Mouse (Mus musculus) T-helper 1 cell (primary cell): ENCODE measurements around the gene Tssk2.

Source experiments
- in situ Hi-C: fragments of 300-600 bp; cut with MboI, MseI; formaldehyde crosslinking; loops from one replicate; pipeline ENCODE4 v1.15.1; 2025; ENCODE audit warnings: high pct_unique_total_duplicates

Tssk2 gene

DNA sequence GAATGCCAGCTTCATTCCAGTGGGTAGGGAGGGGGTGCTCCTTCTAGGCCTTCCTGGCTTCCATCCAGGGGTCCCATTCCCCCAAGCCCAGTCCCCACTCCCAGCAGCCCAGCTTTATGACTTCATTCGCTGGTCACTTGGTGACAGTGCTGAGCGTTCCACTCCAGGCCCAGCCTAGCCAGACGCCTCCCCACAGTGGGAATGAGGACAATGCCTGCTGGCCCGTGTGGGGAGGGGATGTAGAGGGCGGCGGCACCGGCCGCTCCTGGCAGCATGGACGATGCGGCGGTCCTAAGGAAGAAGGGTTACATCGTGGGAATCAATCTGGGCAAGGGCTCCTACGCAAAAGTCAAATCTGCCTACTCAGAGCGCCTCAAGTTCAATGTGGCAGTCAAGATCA, at the start of gene Tssk2, which contains the start of gene Dgcr2:
Gene Tssk2 (plus strand): TSS at position 176 of the 400 bp plus-strand sequence.
Gene Dgcr2 (minus strand): TSS at position 101 of the 400 bp plus-strand sequence.
- in situ Hi-C loops, result loop anchor here (10.0 kb wide), 1 partner anchor 936 kb away; the partner anchor contains the start of genes 2510002D24Rik and Gm28539

GRCm38 (mm10) chr16:17848928-17849327, 49.5 kb upstream of the Tssk2 start:
- in situ Hi-C loops, result no loop called here

DNA sequence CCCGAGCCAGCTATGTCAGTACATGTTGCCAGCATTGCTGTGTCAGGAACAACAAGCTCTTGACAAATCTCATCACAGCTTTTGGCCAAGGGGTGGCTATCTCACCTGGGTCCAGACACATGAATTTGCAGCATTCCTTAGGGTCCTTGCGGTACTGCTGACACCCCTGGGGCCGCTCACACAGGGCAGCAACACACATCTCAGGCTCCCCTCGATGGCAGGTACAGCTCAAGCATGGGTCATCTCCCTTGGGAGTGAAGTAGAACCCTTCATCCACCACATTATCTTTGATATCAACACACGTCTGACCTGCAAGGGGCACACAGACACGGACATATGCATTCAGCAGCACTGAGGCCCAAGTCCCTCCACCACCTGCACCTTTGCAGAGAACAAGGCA, 49.0 kb upstream of the Tssk2 start:
- in situ Hi-C loops, result no loop called here

- in situ Hi-C loops, result no loop called here
Measured at GRCm38 (mm10) chr16:17851331-17851730, 47.1 kb upstream of the Tssk2 start.

DNA sequence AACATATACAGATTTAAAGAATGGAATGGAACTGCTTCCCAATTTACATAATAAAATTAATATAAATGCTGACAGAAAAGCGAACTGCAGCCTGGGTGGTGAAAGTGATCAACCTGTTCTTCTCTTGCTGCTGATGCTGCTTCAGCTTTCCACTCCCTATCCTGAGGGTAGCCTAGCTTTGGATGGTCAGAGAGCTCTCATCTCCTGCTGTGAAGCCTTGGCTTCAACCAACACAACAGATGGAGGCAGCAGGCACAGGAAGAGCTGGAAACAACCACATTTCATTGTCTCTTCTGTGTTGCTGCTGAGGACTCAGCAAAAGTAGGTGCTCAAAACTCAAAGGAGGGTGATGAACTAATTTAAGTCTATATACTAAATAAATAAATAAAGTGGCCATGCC, 46.6 kb upstream of the Tssk2 start:
- in situ Hi-C loops, result no loop called here

DNA sequence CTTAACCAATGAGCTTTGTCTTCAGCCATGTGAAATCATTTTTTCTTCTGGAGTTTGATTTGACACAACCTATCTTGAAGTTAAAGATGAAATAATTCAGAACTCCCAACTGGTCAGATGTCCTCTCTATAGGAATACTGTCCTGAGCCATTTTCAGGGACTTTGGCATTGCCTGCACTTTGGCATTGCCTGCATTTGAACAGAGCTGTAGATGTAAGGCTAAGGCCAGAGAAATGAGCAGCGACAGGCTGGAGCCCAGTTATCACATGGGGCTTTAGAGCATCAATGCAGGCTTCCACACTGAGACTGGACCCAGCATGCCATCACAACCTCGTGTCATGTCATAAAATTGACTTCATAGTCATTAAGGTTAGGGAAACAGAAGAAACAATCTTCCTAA, 45.2 kb upstream of the Tssk2 start:
- in situ Hi-C loops, result no loop called here

GRCm38 (mm10) chr16:17857157-17857556, 41.3 kb upstream of the Tssk2 start:
- in situ Hi-C loops, result no loop called here

DNA sequence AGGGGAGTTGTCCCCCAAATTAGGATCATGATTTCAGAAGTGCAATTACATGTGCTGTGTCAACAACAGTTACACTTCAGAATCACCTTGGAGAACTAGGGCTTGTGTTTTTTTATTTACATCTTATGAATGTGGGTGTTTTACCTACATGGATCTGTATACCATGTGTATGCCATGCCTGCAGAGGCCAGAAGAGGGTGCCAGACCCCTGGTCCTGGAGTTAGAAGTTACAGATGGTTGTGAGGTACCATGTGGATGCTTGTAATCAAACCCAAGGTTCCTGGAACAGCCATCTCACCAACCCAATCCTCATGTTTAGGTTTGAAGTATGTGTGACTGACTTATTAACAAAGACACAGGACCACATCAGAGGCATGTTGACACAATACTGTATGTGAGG, 39.8 kb upstream of the Tssk2 start:
- in situ Hi-C loops, result no loop called here

GRCm38 (mm10) chr16:17865293-17865692, 33.1 kb upstream of the Tssk2 start:
- in situ Hi-C loops, result no loop called here

DNA sequence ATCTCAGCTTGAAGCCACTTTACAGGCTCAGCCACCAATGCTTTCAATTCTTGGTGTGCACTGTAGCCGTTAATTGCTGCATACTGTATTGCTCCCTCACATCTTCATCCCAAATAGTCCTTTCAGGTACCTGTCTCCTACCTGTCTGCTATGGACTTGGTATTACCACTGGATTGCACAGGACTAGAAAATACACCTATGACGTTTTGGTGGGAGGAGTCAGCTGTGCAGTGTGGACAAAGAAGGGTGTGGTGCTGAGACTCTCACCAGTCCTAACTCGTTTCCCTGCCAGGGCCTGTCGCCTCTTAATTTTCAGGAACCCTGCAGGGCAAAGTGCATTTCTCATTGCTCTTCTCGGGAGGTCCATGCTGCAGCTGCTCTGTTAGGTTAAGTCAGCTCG, 32.7 kb upstream of the Tssk2 start:
- in situ Hi-C loops, result no loop called here

GRCm38 (mm10) chr16:17871248-17871647, 27.2 kb upstream of the Tssk2 start:
- in situ Hi-C loops, result no loop called here

DNA sequence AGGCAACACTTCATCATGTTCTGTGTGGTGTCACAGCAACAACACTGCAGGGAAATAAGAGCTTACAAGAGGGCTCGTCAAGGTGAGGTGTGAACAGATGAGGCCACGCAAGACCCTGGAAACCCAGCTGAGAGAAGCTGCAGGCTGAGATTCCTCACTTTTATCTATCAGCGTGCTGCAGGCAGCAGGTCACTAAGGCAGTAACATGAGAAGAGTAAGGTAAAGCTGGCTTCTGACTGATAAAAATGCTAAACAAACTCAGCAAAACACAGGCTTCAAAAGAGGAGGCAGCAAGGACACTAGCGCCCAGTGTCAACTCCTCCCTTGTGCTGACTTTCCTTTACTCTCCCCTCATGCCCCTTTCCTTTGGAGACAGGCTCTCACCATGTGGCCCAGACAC, 25.4 kb upstream of the Tssk2 start:
- in situ Hi-C loops, result no loop called here

GRCm38 (mm10) chr16:17875174-17875573, 23.3 kb upstream of the Tssk2 start:
- in situ Hi-C loops, result no loop called here

- in situ Hi-C loops, result no loop called here
Measured at GRCm38 (mm10) chr16:17876096-17876495, 22.3 kb upstream of the Tssk2 start.

DNA sequence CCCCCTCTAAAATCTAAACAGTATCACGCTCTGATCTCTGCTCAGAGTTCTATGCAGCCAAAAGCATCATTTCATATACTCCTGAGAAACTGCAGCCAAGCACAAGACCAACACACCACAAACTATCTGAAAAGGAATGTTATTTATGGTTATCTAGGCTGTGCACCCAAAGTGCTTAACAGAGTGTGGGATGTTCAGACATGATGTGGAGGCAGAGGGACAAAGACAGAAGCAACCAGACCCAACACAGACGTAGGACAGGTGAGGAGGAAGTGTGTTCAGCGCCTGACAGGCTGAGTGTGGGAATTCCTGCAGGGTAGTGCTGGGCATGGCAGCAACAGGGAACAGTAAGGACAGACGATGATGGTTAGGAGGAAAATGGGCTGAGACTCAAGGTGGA, 18.9 kb upstream of the Tssk2 start:
- in situ Hi-C loops, result no loop called here

GRCm38 (mm10) chr16:17882196-17882595, 16.2 kb upstream of the Tssk2 start:
- in situ Hi-C loops, result no loop called here

DNA sequence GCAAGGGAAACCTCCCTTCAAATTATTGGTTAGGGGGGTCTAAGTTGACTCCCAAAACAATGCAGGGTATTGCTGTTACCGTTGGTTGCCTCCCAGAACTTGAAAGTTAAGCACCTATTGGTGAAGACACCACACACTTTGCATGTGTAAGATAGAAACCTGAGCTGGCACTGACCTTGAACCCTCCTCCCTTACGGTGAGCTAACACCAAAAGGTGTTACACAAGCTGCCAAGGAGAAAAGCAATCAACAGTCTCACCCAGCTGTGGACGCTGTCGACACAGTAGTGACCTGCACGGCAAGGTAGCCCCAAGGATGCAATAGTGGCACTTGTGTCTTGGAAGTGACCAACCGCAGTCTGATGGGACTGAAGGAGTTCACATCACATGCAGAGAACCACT, 14.3 kb upstream of the Tssk2 start:
- in situ Hi-C loops, result no loop called here

DNA sequence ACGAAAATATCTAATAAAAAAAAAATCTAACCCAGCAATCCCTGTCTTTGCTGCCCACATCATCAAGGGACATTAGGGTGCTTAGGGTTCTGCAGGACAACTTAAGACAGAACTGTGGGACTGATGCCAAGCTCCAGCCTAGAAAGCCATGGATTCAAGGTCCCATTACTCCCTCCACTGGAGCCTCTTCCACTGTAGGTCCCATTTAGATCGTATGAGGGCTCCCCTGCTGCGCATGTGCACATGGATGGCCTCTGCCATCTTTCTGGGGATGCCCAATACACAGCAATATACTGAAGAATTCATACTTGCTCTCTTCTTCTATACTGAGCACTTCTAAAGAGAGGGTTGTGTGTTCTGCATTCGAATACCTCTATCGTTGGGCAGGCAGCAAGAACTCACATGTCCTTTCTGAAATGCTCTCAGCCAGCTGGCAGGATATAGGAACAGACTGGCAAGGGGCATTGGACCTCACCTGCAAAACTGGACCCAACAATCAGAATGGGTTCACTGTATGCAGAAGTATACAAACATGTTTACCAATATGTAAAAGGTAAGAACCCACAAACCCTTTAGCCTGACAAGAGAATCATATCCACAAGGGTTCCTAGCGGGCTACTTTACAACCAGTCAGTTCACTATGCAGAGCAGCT, 8.6 kb upstream of the Tssk2 start:
- in situ Hi-C loops, result loop anchor here (10.0 kb wide), 1 partner anchor 945 kb away; the partner anchor contains the start of genes 2510002D24Rik and Gm28539

DNA sequence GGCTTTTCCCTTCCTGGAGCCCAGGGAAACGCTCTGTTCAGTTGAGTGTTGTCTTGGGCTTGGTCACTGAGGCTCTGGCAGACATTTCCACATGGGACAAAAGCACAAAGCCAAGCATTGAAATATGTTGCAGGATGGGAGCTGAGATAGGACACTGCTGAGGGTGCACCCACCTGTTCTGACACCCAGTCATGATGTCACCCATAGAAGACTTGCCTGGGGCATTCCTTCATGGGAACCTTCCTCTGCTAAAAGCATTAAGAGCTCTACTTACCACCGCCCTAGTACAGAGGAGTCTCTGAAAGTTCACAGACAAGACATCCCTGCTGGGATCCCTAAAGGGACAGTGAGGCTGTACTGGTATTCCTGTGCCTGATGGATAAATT, 8.1 kb upstream of the Tssk2 start:
- in situ Hi-C loops, result loop anchor here (10.0 kb wide), 1 partner anchor 944 kb away; the partner anchor contains the start of genes 2510002D24Rik and Gm28539

- in situ Hi-C loops, result loop anchor here (10.0 kb wide), 1 partner anchor 944 kb away; the partner anchor contains the start of genes 2510002D24Rik and Gm28539
Measured at GRCm38 (mm10) chr16:17890917-17891566, 7.4 kb upstream of the Tssk2 start.

DNA sequence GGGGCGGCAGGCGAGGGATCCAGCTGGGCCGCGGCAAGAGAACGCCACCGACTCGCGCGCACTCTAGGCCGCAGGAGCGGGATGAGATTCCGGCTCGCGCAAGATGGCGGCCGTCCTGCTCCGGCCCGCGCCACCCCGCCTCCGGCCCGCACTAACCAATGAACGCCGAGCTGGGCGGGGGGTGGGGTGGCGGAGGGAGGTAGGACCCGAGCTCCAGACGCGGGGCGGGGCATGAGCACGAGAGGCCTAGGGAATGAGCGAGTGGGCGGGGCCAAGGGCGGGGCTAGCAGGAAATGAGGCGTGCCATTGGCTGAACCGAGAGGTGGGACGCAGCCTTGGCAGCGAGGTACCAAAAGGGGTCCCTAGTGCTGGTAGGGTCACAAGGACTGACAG, 6.9 kb upstream of the Tssk2 start, which contains the start of gene Gm20518:
Gene Gm20518 (minus strand): TSS at position 105 of the 393 bp plus-strand sequence.
- in situ Hi-C loops, result loop anchor here (10.0 kb wide), 1 partner anchor 943 kb away; the partner anchor contains the start of genes 2510002D24Rik and Gm28539

DNA sequence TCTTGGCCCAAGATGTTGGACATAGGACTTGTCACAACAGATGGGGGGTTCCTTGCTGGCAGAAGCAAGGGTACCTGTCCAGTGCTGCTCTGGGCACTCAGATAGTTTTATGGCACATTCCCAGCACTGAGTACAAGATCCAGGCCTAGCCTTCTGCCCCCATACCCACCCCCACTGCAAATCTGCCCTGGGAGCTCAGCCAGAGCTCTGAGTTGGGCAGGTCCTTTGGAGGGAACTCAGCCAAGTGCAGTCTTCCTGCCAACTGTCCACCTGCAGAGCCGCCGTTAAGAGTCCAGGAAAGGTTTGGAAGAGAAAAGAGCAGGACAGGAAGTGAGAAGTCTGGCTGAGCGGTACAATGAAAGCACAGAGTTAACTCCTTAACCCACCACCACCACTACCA, 5.8 kb upstream of the Tssk2 start:
- in situ Hi-C loops, result loop anchor here (10.0 kb wide), 1 partner anchor 942 kb away; the partner anchor contains the start of genes 2510002D24Rik and Gm28539

DNA sequence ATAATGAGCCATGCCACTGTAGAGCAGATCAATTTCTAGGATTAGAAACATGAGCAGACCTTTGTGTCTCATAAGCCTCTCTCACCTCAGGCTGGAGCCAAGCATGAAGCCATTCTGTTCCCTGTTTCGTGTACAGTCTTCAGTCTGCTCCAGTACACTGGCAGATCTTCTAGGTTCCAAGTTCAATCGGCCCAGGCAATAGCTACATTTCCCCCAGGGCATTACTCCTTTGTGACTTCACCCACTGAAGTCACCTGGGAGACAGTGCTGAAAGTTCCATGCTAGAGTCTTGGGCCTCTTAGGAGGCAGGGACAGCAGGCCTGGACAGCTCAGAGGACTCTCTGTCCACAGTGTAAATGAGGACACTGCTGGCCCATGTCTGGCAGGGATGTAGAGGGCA, 4.5 kb upstream of the Tssk2 start, which contains the start of gene Tssk1:
Gene Tssk1 (plus strand): TSS at position 301 of the 400 bp plus-strand sequence.
- in situ Hi-C loops, result loop anchor here (10.0 kb wide), 1 partner anchor 941 kb away; the partner anchor contains the start of genes 2510002D24Rik and Gm28539
